Mouse (Mus musculus) MEL (cell line): ENCODE measurements around the gene Tnfrsf1a. TPM values are rescaled to one million over a fixed set of nuclear protein-coding genes. Genes with fewer than 3 reads are reported as not detected.

Experiments
- DNase-seq: peaks from one replicate; pipeline ENCODE4 v3.0.0; 2011; ENCODE audit warnings: low read depth, low spot score
- H3K27ac ChIP-seq: 2 replicates; pipeline ENCODE4 v1.5.1; 2012; ENCODE audit warnings: low read depth, mild to moderate bottlenecking, control low read depth, low read length, moderate library complexity; ENCODE audit not compliant: control insufficient read depth
- H3K27me3 ChIP-seq, 2 experiments: fragments of 150-350 bp in 1 of 2; sonication (generic) in 1 of 2; 2 replicates each; pipeline ENCODE4 v1.6.1; 2012; ENCODE audit warnings: low read length in 2 of 2, mild to moderate bottlenecking in 2 of 2, improper control_type of control experiment in 1 of 2, moderate library complexity in 1 of 2; ENCODE audit not compliant: insufficient read depth in 2 of 2, control insufficient read depth in 1 of 2
- H3K36me3 ChIP-seq, 2 experiments: 2 replicates each; pipeline ENCODE4 v1.6.1; 2012 to 2014; ENCODE audit warnings: low read length in 2 of 2, improper control_type of control experiment in 1 of 2, inconsistent platforms in 1 of 2, mild to moderate bottlenecking in 1 of 2; ENCODE audit not compliant: insufficient read depth in 2 of 2, control insufficient read depth in 1 of 2
- H3K4me1 ChIP-seq, 2 experiments: fragments of 150-350 bp in 1 of 2; sonication (generic) in 1 of 2; 2 replicates each; pipeline ENCODE4 v1.6.1; 2012; ENCODE audit warnings: low read length in 2 of 2, improper control_type of control experiment in 1 of 2, mild to moderate bottlenecking in 1 of 2; ENCODE audit not compliant: insufficient read depth in 2 of 2, control insufficient read depth in 1 of 2
- H3K4me3 ChIP-seq, 2 experiments: fragments of 150-350 bp in 1 of 2; sonication (generic) in 1 of 2; 2 replicates each; pipeline ENCODE4 v1.5.1; 2012; ENCODE audit warnings: low read depth in 2 of 2, low read length in 2 of 2, mild to moderate bottlenecking in 2 of 2, moderate library complexity in 2 of 2, control low read depth in 1 of 2, improper control_type of control experiment in 1 of 2; ENCODE audit not compliant: control insufficient read depth in 1 of 2, insufficient read depth in 1 of 2
- H3K79me2 ChIP-seq: 2 replicates; pipeline ENCODE4 v1.6.1; 2012; ENCODE audit warnings: mild to moderate bottlenecking, low read length, moderate library complexity; ENCODE audit not compliant: control insufficient read depth, poor library complexity, insufficient read depth
- H3K9ac ChIP-seq: 2 replicates; pipeline ENCODE4 v1.6.1; 2012; ENCODE audit warnings: low read depth, mild to moderate bottlenecking, control low read depth, low read length, moderate library complexity; ENCODE audit not compliant: control insufficient read depth, poor library complexity, severe bottlenecking
- H3K9me3 ChIP-seq: fragments of 150-350 bp; sonication (generic); replicated peaks from 2 replicates; pipeline ENCODE4 v1.6.1; 2012; ENCODE audit warnings: mild to moderate bottlenecking, low read length, improper control_type of control experiment, moderate library complexity; ENCODE audit not compliant: insufficient read depth
- CTCF ChIP-seq, 3 experiments: IDR thresholded peaks in 2 of 3; conservative IDR thresholded peaks in 1 of 3; 2 replicates each; pipeline ENCODE4 v1.5.1; 2011 to 2012; ENCODE audit warnings: low read length in 3 of 3, low read depth in 2 of 3, mild to moderate bottlenecking in 2 of 3, improper control_type of control experiment in 1 of 3, inconsistent platforms in 1 of 3, mixed read lengths in 1 of 3, moderate library complexity in 1 of 3; ENCODE audit not compliant: control insufficient read depth in 1 of 3, insufficient read depth in 1 of 3, poor library complexity in 1 of 3, severe bottlenecking in 1 of 3
- ELF1 ChIP-seq: IDR thresholded peaks from 2 replicates; pipeline ENCODE4 v1.6.1; 2014; ENCODE audit warnings: low read depth, mild to moderate bottlenecking, inconsistent platforms, low read length, improper control_type of control experiment, moderate library complexity
- GATA1 ChIP-seq: IDR thresholded peaks from 2 replicates; pipeline ENCODE4 v1.6.1; 2011; ENCODE audit warnings: low read depth, low read length, improper control_type of control experiment
- MAZ ChIP-seq: IDR thresholded peaks from 2 replicates; pipeline ENCODE4 v1.6.1; 2012; ENCODE audit warnings: low read depth, mild to moderate bottlenecking, inconsistent platforms, low read length, improper control_type of control experiment
- MEF2A ChIP-seq: IDR thresholded peaks from 2 replicates; pipeline ENCODE4 v1.6.1; 2014; ENCODE audit warnings: low read depth, mild to moderate bottlenecking, inconsistent platforms, low read length, improper control_type of control experiment; ENCODE audit not compliant: poor library complexity, insufficient replicate concordance, severe bottlenecking; ENCODE audit errors: extremely low read depth
- MXI1 ChIP-seq: IDR thresholded peaks from 2 replicates; pipeline ENCODE4 v1.6.1; 2011; ENCODE audit warnings: mild to moderate bottlenecking, low read depth, low read length, improper control_type of control experiment
- NRF1 ChIP-seq: IDR thresholded peaks from 2 replicates; pipeline ENCODE4 v1.6.1; 2014; ENCODE audit warnings: low read depth, mild to moderate bottlenecking, inconsistent platforms, low read length, improper control_type of control experiment, moderate library complexity; ENCODE audit not compliant: poor library complexity, insufficient read depth, severe bottlenecking
- POLR2A ChIP-seq, 2 experiments: IDR thresholded peaks; 2 replicates each; pipeline ENCODE4 v1.6.1; 2011 to 2012; ENCODE audit warnings: low read length in 2 of 2, mild to moderate bottlenecking in 2 of 2, control low read depth in 1 of 2, improper control_type of control experiment in 1 of 2, low read depth in 1 of 2, moderate library complexity in 1 of 2; ENCODE audit not compliant: control insufficient read depth in 1 of 2, insufficient read depth in 1 of 2, poor library complexity in 1 of 2
- POLR2AphosphoS2 ChIP-seq: IDR thresholded peaks from 2 replicates; pipeline ENCODE4 v1.6.1; 2011; ENCODE audit warnings: low read length, improper control_type of control experiment
- POLR2AphosphoS5 ChIP-seq: IDR thresholded peaks from 2 replicates; pipeline ENCODE4 v1.6.1; 2012; ENCODE audit warnings: low read depth, borderline replicate concordance, mild to moderate bottlenecking, inconsistent platforms, low read length, moderate library complexity, mixed read lengths
- RAD21 ChIP-seq: IDR thresholded peaks from 2 replicates; pipeline ENCODE4 v1.6.1; 2011; ENCODE audit warnings: mild to moderate bottlenecking, low read depth, low read length, improper control_type of control experiment
- RCOR1 ChIP-seq: IDR thresholded peaks from 2 replicates; pipeline ENCODE4 v1.6.1; 2012; ENCODE audit warnings: low read depth, mild to moderate bottlenecking, inconsistent platforms, low read length, improper control_type of control experiment
- SIN3A ChIP-seq: IDR thresholded peaks from 2 replicates; pipeline ENCODE4 v1.6.1; 2012; ENCODE audit warnings: low read length, improper control_type of control experiment, inconsistent platforms
- SMC3 ChIP-seq: IDR thresholded peaks from 2 replicates; pipeline ENCODE4 v1.6.1; 2011; ENCODE audit warnings: low read depth, low read length, improper control_type of control experiment
- TAL1 ChIP-seq: IDR thresholded peaks from 2 replicates; pipeline ENCODE4 v1.6.1; 2012; ENCODE audit warnings: mild to moderate bottlenecking, inconsistent platforms, low read length, moderate library complexity, mixed read lengths
- TBP ChIP-seq: IDR thresholded peaks from 2 replicates; pipeline ENCODE4 v1.8.0; 2011; ENCODE audit warnings: low read depth, low read length, improper control_type of control experiment
- TCF12 ChIP-seq: IDR thresholded peaks from 2 replicates; pipeline ENCODE4 v1.6.1; 2014; ENCODE audit warnings: low read depth, mild to moderate bottlenecking, inconsistent platforms, low read length, improper control_type of control experiment, moderate library complexity
- USF1 ChIP-seq: IDR thresholded peaks from 2 replicates; pipeline ENCODE4 v1.6.1; 2014; ENCODE audit warnings: low read depth, mild to moderate bottlenecking, inconsistent platforms, low read length, improper control_type of control experiment, moderate library complexity
- USF2 ChIP-seq, 2 experiments: IDR thresholded peaks; 2 replicates each; pipeline ENCODE4 v1.6.1; 2011 to 2012; ENCODE audit warnings: improper control_type of control experiment in 2 of 2, low read length in 2 of 2, borderline replicate concordance in 1 of 2, inconsistent platforms in 1 of 2, low read depth in 1 of 2, mild to moderate bottlenecking in 1 of 2; ENCODE audit not compliant: insufficient read depth in 1 of 2
- ZKSCAN1 ChIP-seq: IDR thresholded peaks from 2 replicates; pipeline ENCODE4 v1.6.1; 2012; ENCODE audit warnings: low read depth, mild to moderate bottlenecking, inconsistent platforms, low read length, improper control_type of control experiment, moderate library complexity
- ZMIZ1 ChIP-seq: IDR thresholded peaks from 2 replicates; pipeline ENCODE4 v1.6.1; 2012; ENCODE audit warnings: low read depth, mild to moderate bottlenecking, inconsistent platforms, low read length, improper control_type of control experiment, moderate library complexity
- polyA plus RNA-seq, 2 experiments: library from polyadenylated mRNA; stranded (reverse) in 1 of 2; unstranded in 1 of 2; fragments of >175 nt in 1 of 2; fragments of >200 nt in 1 of 2; gene quantifications; 2 replicates each; pipeline versions ENCODE4 v1.2.1 to v1.2.4; 2012; ENCODE audit warnings: low replicate concordance in 2 of 2, low read depth in 1 of 2; ENCODE audit not compliant: insufficient read length in 2 of 2, insufficient read depth in 1 of 2, missing spikeins in 1 of 2
- total RNA-seq: library from RNA; depleted of rRNA; stranded (reverse); fragments of 300-350 nt; gene quantifications from 2 replicates; pipeline ENCODE4 v1.2.3, GENCODE M21; 2012

Tnfrsf1a gene
- total and polyA plus RNA-seq, 3 experiments, result 22.0 to 43.4 TPM; not detected in 1

DNA sequence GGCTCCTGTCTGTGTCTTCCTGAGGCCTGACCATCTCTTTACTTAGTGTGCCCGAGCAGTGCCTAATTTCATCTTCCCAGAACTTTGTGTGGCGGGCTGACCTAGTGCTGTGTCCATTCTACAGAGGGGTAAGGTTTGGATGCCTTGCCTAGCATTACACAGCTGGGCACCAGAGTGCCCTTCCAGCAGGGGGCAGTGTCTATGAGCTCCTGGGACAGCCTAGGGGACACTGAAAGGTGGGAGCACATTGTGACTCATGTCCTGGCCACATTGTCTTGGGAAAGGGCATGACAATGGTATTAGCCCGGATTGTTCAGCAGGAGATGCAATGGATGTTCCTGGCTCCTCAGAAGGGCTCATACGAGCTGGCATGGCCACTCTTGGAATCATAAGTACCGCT is 20.9 kb upstream of the Tnfrsf1a start:
- peak; percentile 40 for DNase-seq

DNA sequence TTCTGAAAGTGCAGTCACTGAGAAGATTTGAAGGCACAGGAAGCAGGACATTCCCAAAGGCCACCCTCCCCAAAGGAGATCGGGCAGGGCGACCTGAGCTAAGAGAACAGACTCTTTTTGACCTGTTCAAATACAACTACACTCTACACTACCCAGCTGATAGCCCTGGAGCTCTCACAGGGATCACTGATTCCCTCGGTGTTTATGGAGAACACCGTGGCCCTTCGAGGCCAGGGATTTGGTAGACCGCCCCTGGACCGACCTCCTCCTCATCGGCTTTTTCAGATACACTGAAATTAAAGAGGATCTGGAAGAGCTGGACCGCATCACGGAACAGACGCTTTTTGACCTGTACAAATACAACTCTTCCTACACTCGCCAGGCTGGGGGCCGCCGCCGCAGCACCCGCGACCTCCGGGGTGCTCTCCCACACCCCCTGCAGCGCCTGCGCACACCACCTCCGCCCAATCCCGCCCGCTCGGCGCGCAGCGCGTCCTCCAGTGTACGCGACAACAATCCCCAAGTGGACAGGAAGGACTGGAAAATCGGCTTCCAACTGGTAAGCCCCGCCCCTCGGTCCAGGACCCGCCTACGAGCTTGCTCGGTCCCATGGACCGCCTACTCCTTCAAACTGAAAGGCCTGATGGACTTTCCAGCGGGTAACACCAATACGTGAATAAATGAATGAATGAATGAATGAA is 18.4 kb upstream of the Tnfrsf1a start:
- TF ChIP-seq ELF1 (no peak), NRF1 (peak; percentile 63), SIN3A (0 out of 2 replicates have a peak, but pooled peaks have one; percentile 22), MAZ (0 out of 2 replicates have a peak, but pooled peaks have one; percentile 29), USF2 (IDR thresholded peaks at IDR 0.05; ENCODE audit: borderline replicate concordance in 1 of 2, insufficient read depth in 1 of 2, low read depth in 1 of 2, low read length in 2 of 2) (no peak), TBP (no peak)
- no peak overlapping the region for H3K27ac ChIP-seq
- H3K9ac ChIP-seq, result peak overlapping the region; percentile 52
- H3K4me3 ChIP-seq, result peak overlapping the region; percentile 60
- no peaks in the 10 kb centered on the region for H3K4me1 ChIP-seq
- H3K27me3 ChIP-seq, result peaks cover 2 to 8% of the 10 kb centered on the region in 2 experiments
- no peaks in the 10 kb centered on the region; a peak in 1 of 4 replicates for H3K36me3 ChIP-seq
- DNase-seq, result peak; percentile 70
- H3K79me2 ChIP-seq, result no peaks in the 10 kb centered on the region
- H3K9me3 ChIP-seq, result no peaks in the 10 kb centered on the region

More for the DNA sequence above, 20.9 kb upstream of the Tnfrsf1a start:
- Histone ChIP-seq H3K27me3 (peaks cover 5 to 14% of the 10 kb centered on the region in 2 experiments), H3K9ac (no peak overlapping the region), H3K27ac (no peak overlapping the region), H3K4me1 (no peaks in the 10 kb centered on the region), H3K79me2 (no peaks in the 10 kb centered on the region), H3K36me3 (no peaks in the 10 kb centered on the region; a peak in 1 of 4 replicates), H3K4me3 (no peak overlapping the region), H3K9me3 (no peaks in the 10 kb centered on the region)
- TF ChIP-seq RAD21 (peak; percentile 2), POLR2AphosphoS2 (no peak), SMC3 (peak; percentile 51), CTCF (IDR thresholded peaks at IDR 0.05 in 2 of 3, conservative IDR thresholded peaks at IDR 0.05 in 1 of 3; ENCODE audit: control insufficient read depth in 1 of 3, insufficient read depth in 1 of 3, low read depth in 2 of 3, low read length in 3 of 3, poor library complexity in 1 of 3, severe bottlenecking in 1 of 3) (peak; percentile 60 to 71 (median 63))

DNA sequence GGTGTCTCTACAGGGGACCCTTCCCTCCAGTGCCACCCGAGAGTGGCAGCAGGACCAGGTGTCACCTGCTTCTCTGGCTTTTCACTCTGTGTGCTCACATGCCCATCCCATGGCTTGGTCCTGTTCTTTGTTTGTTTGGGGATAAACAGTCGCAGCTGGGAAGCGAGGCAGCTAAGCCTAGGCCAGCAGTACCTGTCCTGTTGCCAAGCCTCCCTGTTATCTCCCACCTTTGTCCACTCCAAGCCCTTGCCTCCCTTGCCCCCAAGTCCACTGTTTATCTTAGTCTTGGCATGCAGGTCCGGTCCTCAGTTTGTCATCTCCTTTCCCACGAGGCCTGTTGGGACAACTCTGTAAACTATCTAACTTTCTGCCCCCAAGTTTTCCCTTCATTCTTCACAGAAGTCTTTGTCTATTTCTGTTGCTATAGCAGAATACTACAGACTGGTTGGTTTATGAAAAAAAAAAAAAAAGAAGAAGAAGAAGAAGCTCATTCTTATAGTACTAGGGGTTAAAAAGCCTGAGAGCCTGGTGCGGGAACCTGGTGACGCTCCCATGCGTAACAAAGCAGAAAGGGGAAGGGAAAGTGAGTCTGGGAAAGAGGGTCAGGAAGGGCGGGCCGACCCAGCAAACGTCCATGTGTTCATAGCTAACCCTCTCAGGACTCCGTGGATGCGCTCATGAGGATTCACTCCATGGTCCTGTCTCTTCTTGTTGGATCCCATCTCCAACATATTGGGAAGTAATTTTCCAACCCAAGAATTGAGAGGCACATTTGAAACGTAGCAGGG is 15.9 kb upstream of the Tnfrsf1a start:
- DNase-seq, result no peak
- Histone ChIP-seq H3K79me2 (no peaks in the 10 kb centered on the region), H3K36me3 (no peaks in the 10 kb centered on the region; a peak in 1 of 4 replicates), H3K4me3 (no peak overlapping the region), H3K9me3 (no peaks in the 10 kb centered on the region), H3K4me1 (no peaks in the 10 kb centered on the region), H3K9ac (no peak overlapping the region), H3K27ac (no peak overlapping the region), H3K27me3 (peaks cover 2 to 5% of the 10 kb centered on the region in 2 experiments)
- TF ChIP-seq TBP (no peak), MXI1 (no peak), MEF2A (no peak), ZMIZ1 (no peak), GATA1 (no peak), POLR2AphosphoS5 (no peak), USF1 (no peak), NRF1 (no peak), USF2 (IDR thresholded peaks at IDR 0.05; ENCODE audit: borderline replicate concordance in 1 of 2, insufficient read depth in 1 of 2, low read depth in 1 of 2, low read length in 2 of 2) (no peak), TAL1 (no peak), SMC3 (no peak), POLR2A (IDR thresholded peaks at IDR 0.05; ENCODE audit: control insufficient read depth in 1 of 2, insufficient read depth in 1 of 2, low read depth in 1 of 2, low read length in 2 of 2, poor library complexity in 1 of 2) (no peak), MAZ (no peak), TCF12 (no peak), ZKSCAN1 (no peak), CTCF (IDR thresholded peaks at IDR 0.05 in 2 of 3, conservative IDR thresholded peaks at IDR 0.05 in 1 of 3; ENCODE audit: control insufficient read depth in 1 of 3, insufficient read depth in 1 of 3, low read depth in 2 of 3, low read length in 3 of 3, poor library complexity in 1 of 3, severe bottlenecking in 1 of 3) (no peak), RCOR1 (no peak)
